Mouse (Mus musculus) neural tube, embryonic 13.5 days (tissue): ENCODE measurements around the gene Glyctk. TPM values are rescaled to one million over a fixed set of nuclear protein-coding genes. Genes with fewer than 3 reads are reported as not detected.

Experiments used
- ATAC-seq: fragments of 200-750 bp; cut with Nextera tagmentation; 2 replicates; pipeline ENCODE4 v1.8.0; 2017; ENCODE audit warnings: low read depth, mild to moderate bottlenecking, moderate TSS enrichment, moderate library complexity
- H3K27ac ChIP-seq: fragments of 300-500 bp; sonication (generic); replicated peaks from 2 replicates; pipeline ENCODE4 v1.5.1; 2015; ENCODE audit warnings: moderate library complexity, mild to moderate bottlenecking, inconsistent platforms
- H3K27me3 ChIP-seq: fragments of 300-500 bp; sonication (generic); 2 replicates; pipeline ENCODE4 v1.6.1; 2015; ENCODE audit warnings: mild to moderate bottlenecking, inconsistent platforms
- H3K36me3 ChIP-seq: fragments of 300-500 bp; sonication (generic); 2 replicates; pipeline ENCODE4 v1.6.1; 2015; ENCODE audit warnings: mild to moderate bottlenecking, inconsistent platforms
- H3K4me1 ChIP-seq: fragments of 300-500 bp; sonication (generic); replicated peaks from 2 replicates; pipeline ENCODE4 v1.6.1; 2015; ENCODE audit warnings: inconsistent platforms
- H3K4me2 ChIP-seq: fragments of 300-500 bp; sonication (generic); 2 replicates; pipeline ENCODE4 v1.6.1; 2015; ENCODE audit warnings: inconsistent platforms, mild to moderate bottlenecking, moderate library complexity
- H3K4me3 ChIP-seq: fragments of 300-500 bp; sonication (generic); 2 replicates; pipeline ENCODE4 v1.5.1; 2015; ENCODE audit warnings: mild to moderate bottlenecking, inconsistent platforms
- H3K9ac ChIP-seq: fragments of 300-500 bp; sonication (generic); 2 replicates; pipeline ENCODE4 v1.6.1; 2015; ENCODE audit warnings: moderate library complexity, mild to moderate bottlenecking, inconsistent platforms
- H3K9me3 ChIP-seq: fragments of 300-500 bp; sonication (generic); 2 replicates; pipeline ENCODE4 v1.6.1; 2016; ENCODE audit warnings: inconsistent platforms
- WGBS: fragments of 180-500 bp; shearing (Covaris S2); methylation state at CpG from one replicate; pipeline ENCODE4 v1.1.7; 2015; 5-methylcytosine and 5-hydroxymethylcytosine counted together
- polyA plus RNA-seq: library from polyadenylated mRNA; unstranded; fragments of >200 nt; fragmentation: Nextera tagmentation; extraction: Ambion mirVana; gene quantifications from 2 replicates; pipeline ENCODE4 v1.2.1, GENCODE M21; 2015

The Glyctk gene
- polyA plus RNA-seq, 1 experiment from 2014 or later, result 5.1 TPM

DNA sequence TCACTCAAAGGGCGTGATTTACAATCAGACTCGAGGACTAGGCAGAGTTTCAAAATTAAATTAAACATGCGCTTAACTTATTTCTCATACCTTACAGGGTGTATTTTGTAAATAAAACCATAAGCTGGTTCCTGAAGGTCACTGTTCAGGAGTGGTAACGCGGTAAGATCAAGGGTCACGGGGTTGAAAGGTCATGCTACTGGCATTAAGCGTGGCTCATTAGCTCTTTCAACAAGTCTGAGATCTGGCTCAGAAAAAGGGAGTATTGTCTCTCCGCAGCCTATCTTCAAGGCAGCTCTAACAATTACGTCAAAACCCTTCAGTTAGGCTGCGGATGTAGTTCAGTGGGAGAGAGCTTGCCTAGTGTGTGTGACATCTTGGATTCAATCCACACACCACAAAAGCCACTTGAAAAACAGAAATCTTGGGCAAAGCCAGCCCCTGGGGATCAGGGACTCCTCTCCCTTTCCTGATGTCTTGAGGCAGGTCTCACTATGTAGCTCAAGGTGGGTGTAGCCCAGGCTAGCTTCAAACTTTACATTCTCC lies 20.2 kb downstream of the Glyctk start:
- Histone ChIP-seq H3K27me3 (no peaks in the 10 kb centered on the region), H3K9ac (no peak overlapping the region), H3K4me3 (no peak overlapping the region), H3K36me3 (no peaks in the 10 kb centered on the region), H3K9me3 (no peaks in the 10 kb centered on the region), H3K4me1 (peaks cover 41% of the 10 kb centered on the region), H3K4me2 (no peak overlapping the region), H3K27ac (no peak overlapping the region)
- 38% methylated on average over 10 of the region's 10 CpGs for WGBS
- ATAC-seq, result no peak

GRCm38 (mm10) chr9:106130250-106130649 lies 27.7 kb downstream of the Glyctk start:
- no peaks in the 10 kb centered on the region for H3K9me3 ChIP-seq
- H3K27me3 ChIP-seq, result no peaks in the 10 kb centered on the region
- peaks cover 25% of the 10 kb centered on the region for H3K4me1 ChIP-seq
- H3K4me2 ChIP-seq, result no peak overlapping the region
- no peaks in the 10 kb centered on the region for H3K36me3 ChIP-seq
- no peak overlapping the region for H3K27ac ChIP-seq
- WGBS, result 88% methylated on average over 7 of the region's 7 CpGs
- H3K4me3 ChIP-seq, result no peak overlapping the region
- ATAC-seq, result no peak
- no peak overlapping the region for H3K9ac ChIP-seq

DNA sequence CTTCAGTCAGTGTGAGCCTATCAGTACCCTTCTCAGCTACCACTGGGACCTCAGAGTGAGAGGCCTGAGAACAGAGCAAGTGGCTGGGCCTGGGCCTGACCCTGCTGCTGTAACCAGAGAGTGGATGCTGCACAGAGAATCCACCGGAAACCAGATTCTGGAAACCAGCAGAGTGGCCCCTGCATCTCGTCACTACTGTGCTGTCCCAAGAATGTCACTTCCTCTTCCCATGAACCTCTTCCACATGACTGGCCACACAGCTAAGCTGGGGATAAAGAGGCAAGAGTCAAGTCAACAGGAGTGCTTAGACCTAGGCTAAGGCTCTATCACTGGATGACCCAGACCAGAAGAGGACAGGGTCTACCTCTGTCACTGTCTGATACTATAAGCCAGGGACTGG lies 28.9 kb downstream of the Glyctk start:
- no peak overlapping the region for H3K4me2 ChIP-seq
- ATAC-seq, result no peak
- H3K4me1 ChIP-seq, result peaks cover 25% of the 10 kb centered on the region
- H3K4me3 ChIP-seq, result no peak overlapping the region
- no peaks in the 10 kb centered on the region for H3K36me3 ChIP-seq
- H3K27me3 ChIP-seq, result no peaks in the 10 kb centered on the region
- H3K9me3 ChIP-seq, result no peaks in the 10 kb centered on the region
- 86% methylated on average over 2 of the region's 2 CpGs for WGBS
- H3K9ac ChIP-seq, result no peak overlapping the region
- no peak overlapping the region for H3K27ac ChIP-seq

DNA sequence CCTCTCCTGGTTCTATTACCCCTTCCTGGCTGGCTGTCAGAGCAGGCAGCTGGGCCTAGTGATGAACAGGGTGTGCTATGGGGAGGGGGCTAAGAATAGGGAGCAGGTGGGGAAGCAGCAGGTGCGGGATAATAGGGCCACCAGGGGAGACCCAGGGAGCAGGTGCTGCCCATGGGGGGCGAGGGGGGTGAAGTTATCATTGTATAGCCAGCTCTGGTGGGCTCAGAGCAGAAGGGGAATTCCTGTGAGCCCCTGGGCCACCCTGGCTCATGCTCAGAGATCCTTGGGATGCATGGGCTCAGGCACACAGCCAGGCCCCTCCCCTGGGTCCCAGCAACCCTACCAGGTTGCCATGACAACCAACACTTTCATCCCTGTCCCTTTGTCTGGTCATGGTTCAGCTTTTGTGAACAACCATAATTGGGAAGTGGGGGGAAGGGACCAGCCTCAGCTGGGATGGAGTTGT lies 31.1 kb downstream of the Glyctk start:
- peak; percentile 94 for ATAC-seq
- Histone ChIP-seq H3K36me3 (no peaks in the 10 kb centered on the region), H3K27me3 (no peaks in the 10 kb centered on the region), H3K4me2 (no peak overlapping the region), H3K27ac (peak overlapping the region; percentile 80), H3K9me3 (no peaks in the 10 kb centered on the region), H3K4me1 (peaks cover 25% of the 10 kb centered on the region), H3K4me3 (no peak overlapping the region), H3K9ac (no peak overlapping the region)
- WGBS, result 0% methylated on average over 2 of the region's 2 CpGs

GRCm38 (mm10) chr9:106123599-106123998 lies 34.3 kb downstream of the Glyctk start:
- no peaks in the 10 kb centered on the region for H3K36me3 ChIP-seq
- 49% methylated on average over 4 of the region's 4 CpGs for WGBS
- ATAC-seq, result no peak

DNA sequence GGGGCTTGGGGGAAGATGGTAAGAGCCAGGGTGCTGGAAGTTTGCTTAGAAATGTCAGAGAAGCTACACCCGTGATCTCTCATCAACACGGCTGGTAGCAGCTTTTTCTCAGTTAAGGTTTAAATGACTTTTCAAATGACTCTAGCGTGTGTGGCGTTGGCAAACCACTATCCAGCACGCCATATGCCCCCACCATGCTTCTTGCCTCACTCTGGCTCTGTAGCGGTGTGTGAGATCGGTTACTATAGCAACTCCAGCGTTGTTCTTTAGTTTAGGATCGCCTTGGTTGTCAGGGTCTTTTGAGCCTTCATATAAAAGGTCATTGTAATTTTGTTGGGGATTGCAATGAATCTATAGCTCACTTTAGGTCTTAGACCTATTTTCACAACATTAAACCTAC lies 38.9 kb downstream of the Glyctk start:
- Histone ChIP-seq H3K4me1 (peaks cover 9% of the 10 kb centered on the region), H3K36me3 (no peaks in the 10 kb centered on the region), H3K9ac (no peak overlapping the region), H3K9me3 (0 out of 2 replicates have a peak, but pooled peaks cover 4% of the 10 kb centered on the region), H3K4me2 (no peak overlapping the region), H3K4me3 (no peak overlapping the region), H3K27ac (no peak overlapping the region), H3K27me3 (no peaks in the 10 kb centered on the region)
- WGBS, result 54% methylated on average over 9 of the region's 9 CpGs
- ATAC-seq, result no peak

More at GRCm38 (mm10) chr9:106123599-106123998, 34.3 kb downstream of the Glyctk start:
- Histone ChIP-seq H3K4me3 (no peak overlapping the region), H3K9ac (no peak overlapping the region), H3K4me1 (peaks cover 25% of the 10 kb centered on the region), H3K4me2 (no peak overlapping the region), H3K27me3 (no peaks in the 10 kb centered on the region), H3K9me3 (0 out of 2 replicates have a peak, but pooled peaks cover 4% of the 10 kb centered on the region), H3K27ac (no peak overlapping the region)

DNA sequence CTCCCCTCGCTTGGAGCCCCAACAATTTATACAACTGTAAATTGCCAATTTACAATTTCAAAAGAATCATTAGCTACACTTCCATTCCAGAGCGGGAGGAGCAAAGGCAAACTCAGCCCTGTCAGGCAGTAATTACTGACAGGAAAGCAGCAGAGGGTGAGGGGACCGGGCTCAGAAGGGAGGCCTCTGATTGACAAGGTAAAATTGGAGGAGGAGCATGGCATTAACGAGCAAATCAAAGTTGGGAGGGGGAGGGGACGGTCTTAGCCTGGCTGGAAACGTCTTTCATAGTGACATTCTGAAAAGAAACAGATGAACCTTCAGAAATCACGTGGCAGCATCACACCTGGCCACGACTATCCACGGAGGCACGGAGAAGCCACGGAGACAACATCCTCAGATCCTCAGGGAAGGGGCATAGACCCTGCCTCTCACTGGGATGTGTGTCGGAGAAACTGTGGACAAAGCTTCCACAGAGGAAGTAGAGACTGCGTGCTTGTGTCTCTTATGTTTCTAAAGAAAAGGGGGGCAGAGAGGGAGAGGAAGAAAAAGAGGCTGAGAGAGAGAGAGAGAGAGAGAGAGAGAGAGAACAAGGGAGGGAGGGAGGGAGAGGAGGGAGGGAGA lies 42.0 kb downstream of the Glyctk start:
- Histone ChIP-seq H3K36me3 (no peaks in the 10 kb centered on the region), H3K9ac (peak overlapping the region; percentile 38; the same call in 1 of the 2 replicates), H3K4me3 (no peak overlapping the region), H3K9me3 (peaks cover 6% of the 10 kb centered on the region; the same call in 1 of the 2 replicates), H3K4me2 (no peak overlapping the region), H3K27ac (no peak overlapping the region), H3K4me1 (peaks cover 9% of the 10 kb centered on the region), H3K27me3 (no peaks in the 10 kb centered on the region)
- WGBS, result 33% methylated on average over 13 of the region's 13 CpGs
- ATAC-seq, result no peak

GRCm38 (mm10) chr9:106112770-106113423 lies 45.0 kb downstream of the Glyctk start:
- no peak overlapping the region for H3K4me3 ChIP-seq
- no peak overlapping the region for H3K9ac ChIP-seq
- no peaks in the 10 kb centered on the region for H3K27me3 ChIP-seq
- H3K4me1 ChIP-seq, result peaks cover 9% of the 10 kb centered on the region
- no peak overlapping the region for H3K4me2 ChIP-seq
- ATAC-seq, result 0 out of 2 replicates have a peak, but pooled peaks have one; percentile 53
- H3K27ac ChIP-seq, result no peak overlapping the region
- peaks cover 10% of the 10 kb centered on the region; the same call in 1 of the 2 replicates for H3K9me3 ChIP-seq
- WGBS, result 33% methylated on average over 10 of the region's 10 CpGs
- H3K36me3 ChIP-seq, result no peaks in the 10 kb centered on the region

DNA sequence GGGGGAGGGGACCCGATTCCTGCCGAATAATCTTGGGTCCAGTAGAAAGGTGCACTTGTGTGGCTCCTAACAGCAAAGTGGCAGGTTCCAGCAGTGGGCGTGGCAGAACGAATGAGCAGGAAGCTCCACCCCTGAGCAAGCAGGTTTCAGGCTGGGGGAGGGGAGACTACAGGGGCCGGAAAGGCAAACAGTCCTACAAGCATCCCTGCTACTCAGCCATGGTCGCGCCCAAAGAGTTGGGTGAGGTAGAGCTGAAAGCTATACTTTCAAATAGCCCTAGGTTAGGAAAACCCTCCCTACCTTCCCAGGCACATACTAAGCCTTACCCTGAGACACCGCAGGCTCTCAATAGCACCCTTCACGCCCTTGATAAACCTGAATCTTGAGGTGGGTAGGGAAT lies 51.7 kb downstream of the Glyctk start:
- H3K27ac ChIP-seq, result no peak overlapping the region
- ATAC-seq, result no peak
- H3K27me3 ChIP-seq, result no peaks in the 10 kb centered on the region
- H3K36me3 ChIP-seq, result no peaks in the 10 kb centered on the region
- no peak overlapping the region for H3K4me2 ChIP-seq
- H3K9ac ChIP-seq, result no peak overlapping the region
- WGBS, result 81% methylated on average over 9 of the region's 9 CpGs
- H3K4me3 ChIP-seq, result no peak overlapping the region
- peaks cover 10% of the 10 kb centered on the region; the same call in 1 of the 2 replicates for H3K9me3 ChIP-seq
- H3K4me1 ChIP-seq, result 0 out of 2 replicates have a peak, but pooled peaks cover 3% of the 10 kb centered on the region

DNA sequence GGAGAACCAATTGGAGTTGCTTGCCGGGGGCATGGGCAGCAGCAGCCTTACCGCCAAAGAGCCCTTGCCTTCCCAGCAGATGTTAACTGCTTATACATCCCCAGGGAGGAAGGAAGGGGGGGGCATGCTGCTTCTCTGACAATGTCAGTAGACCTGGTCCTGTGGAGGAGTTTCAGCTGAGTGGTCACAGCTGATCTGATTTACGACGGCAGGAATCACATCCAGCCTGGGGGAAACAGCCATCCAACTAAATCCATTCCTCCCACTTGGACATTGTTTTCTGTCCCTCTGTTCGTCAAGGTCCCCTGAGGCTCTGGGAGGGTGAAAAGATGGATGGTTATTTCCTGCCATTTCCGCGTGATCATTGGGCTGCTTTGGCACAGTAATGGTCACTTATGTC lies 53.5 kb downstream of the Glyctk start:
- Histone ChIP-seq H3K9ac (no peak overlapping the region), H3K4me3 (no peak overlapping the region), H3K9me3 (no peaks in the 10 kb centered on the region), H3K36me3 (no peaks in the 10 kb centered on the region), H3K4me1 (0 out of 2 replicates have a peak, but pooled peaks cover 3% of the 10 kb centered on the region), H3K27me3 (no peaks in the 10 kb centered on the region), H3K4me2 (no peak overlapping the region), H3K27ac (no peak overlapping the region)
- WGBS, result 46% methylated on average over 7 of the region's 7 CpGs
- no peak for ATAC-seq
